Mouse (Mus musculus) limb, embryonic 14.5 days (tissue): ENCODE results near the gene Dclk3. TPM values are rescaled to one million over a fixed set of nuclear protein-coding genes. Genes with fewer than 3 reads are reported as not detected.

Experiments
- ATAC-seq: fragments of 200-750 bp; cut with Nextera tagmentation; 2 replicates; pipeline ENCODE4 v1.8.0; 2017; ENCODE audit warnings: low read depth, moderate number of reproducible peaks, moderate TSS enrichment; ENCODE audit not compliant: low FRiP score
- DNase-seq: peaks from one replicate; pipeline ENCODE4 v3.0.0-alpha.2; 2015; ENCODE audit warnings: low spot score
- H3K27ac ChIP-seq: fragments of 300-500 bp; sonication (generic); replicated peaks from 2 replicates; pipeline ENCODE4 v1.5.1; 2014; ENCODE audit warnings: low read depth, mild to moderate bottlenecking, low read length, moderate library complexity, mixed read lengths
- H3K27me3 ChIP-seq: fragments of 300-500 bp; sonication (generic); 2 replicates; pipeline ENCODE4 v1.6.1; 2014; ENCODE audit warnings: low read length, mixed read lengths; ENCODE audit not compliant: control insufficient read depth, insufficient read depth
- H3K36me3 ChIP-seq: fragments of 300-500 bp; sonication (generic); 2 replicates; pipeline ENCODE4 v1.6.1; 2014; ENCODE audit warnings: mild to moderate bottlenecking, low read length, moderate library complexity, mixed read lengths; ENCODE audit not compliant: control insufficient read depth, insufficient read depth
- H3K4me1 ChIP-seq: fragments of 300-500 bp; sonication (generic); 2 replicates; pipeline ENCODE4 v1.6.1; 2014; ENCODE audit warnings: antibody characterized with exemption, low read length, mixed read lengths; ENCODE audit not compliant: control insufficient read depth, insufficient read depth
- H3K4me2 ChIP-seq: fragments of 300-500 bp; sonication (generic); replicated peaks from 2 replicates; pipeline ENCODE4 v1.6.1; 2014; ENCODE audit warnings: low read depth, mild to moderate bottlenecking, low read length, moderate library complexity; ENCODE audit not compliant: severe bottlenecking
- H3K4me3 ChIP-seq: fragments of 300-500 bp; sonication (generic); replicated peaks from 2 replicates; pipeline ENCODE4 v1.5.1; 2014; ENCODE audit warnings: low read length
- H3K9ac ChIP-seq: fragments of 300-500 bp; sonication (generic); 2 replicates; pipeline ENCODE4 v1.6.1; 2014; ENCODE audit warnings: mild to moderate bottlenecking, low read depth, low read length, moderate library complexity; ENCODE audit not compliant: severe bottlenecking
- H3K9me3 ChIP-seq: fragments of 300-500 bp; sonication (generic); 2 replicates; pipeline ENCODE4 v1.6.1; 2016; ENCODE audit warnings: low read length; ENCODE audit not compliant: control insufficient read depth
- POLR2A ChIP-seq: fragments of 200-500 bp; IDR thresholded peaks from 2 replicates; pipeline ENCODE4 v1.8.0; 2012; ENCODE audit warnings: inconsistent platforms, mild to moderate bottlenecking, moderate library complexity, borderline replicate concordance; ENCODE audit not compliant: insufficient read depth, insufficient read length; ENCODE audit errors: extremely low read depth
- WGBS: fragments of 180-500 bp; shearing (Covaris S2); extraction: QIAGEN DNeasy Blood & Tissue Kit; methylation state at CpG from one replicate; pipeline ENCODE4 v1.1.7; 2014; 5-methylcytosine and 5-hydroxymethylcytosine counted together
- polyA plus RNA-seq, 2 experiments: library from polyadenylated mRNA; depleted of rRNA in 1 of 2; stranded (reverse) in 1 of 2; unstranded in 1 of 2; fragments of >200 nt; fragmentation: Nextera tagmentation in 1 of 2; extraction: Ambion mirVana in 1 of 2; gene quantifications; 2 replicates each; pipeline versions ENCODE4 v1.2.1 to v1.2.3; 2012 to 2014

The Dclk3 gene
- polyA plus RNA-seq, 2 experiments, result 0.41 to 0.74 TPM

GRCm38 (mm10) chr9:111398059-111398458, 40.8 kb upstream of the Dclk3 start:
- Histone ChIP-seq H3K9ac (no peak overlapping the region), H3K36me3 (no peaks in the 10 kb centered on the region), H3K4me3 (no peak overlapping the region), H3K27me3 (no peaks in the 10 kb centered on the region), H3K9me3 (no peaks in the 10 kb centered on the region), H3K4me2 (no peak overlapping the region), H3K27ac (no peak overlapping the region), H3K4me1 (no peaks in the 10 kb centered on the region)
- no peak for ATAC-seq
- DNase-seq, result no peak
- 63% methylated on average over 2 of the region's 2 CpGs for WGBS
- TF ChIP-seq POLR2A, result no peak

DNA sequence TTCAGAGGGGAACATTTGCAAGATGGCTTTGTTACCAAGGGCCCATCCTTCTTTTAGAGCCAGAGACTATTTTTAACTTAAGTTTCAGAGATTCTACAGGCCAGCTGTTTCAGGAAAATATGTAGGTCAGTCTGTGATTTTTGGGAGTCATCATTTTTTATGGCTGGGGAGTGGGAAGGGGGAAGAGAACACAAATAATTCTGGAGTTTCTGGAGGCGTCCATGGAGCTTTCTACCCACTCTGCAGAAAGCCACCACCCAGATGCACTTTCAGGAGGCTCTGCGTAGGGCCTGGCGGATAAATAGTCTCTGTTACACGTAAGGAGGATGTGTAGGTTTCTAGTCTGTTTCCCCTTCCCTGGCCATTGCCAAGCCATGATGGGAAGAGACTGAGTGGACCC, 38.8 kb upstream of the Dclk3 start:
- H3K4me1 ChIP-seq, result no peaks in the 10 kb centered on the region
- H3K9me3 ChIP-seq, result no peaks in the 10 kb centered on the region
- WGBS, result 83% methylated on average over 4 of the region's 4 CpGs
- TF ChIP-seq POLR2A, result no peak
- H3K27me3 ChIP-seq, result no peaks in the 10 kb centered on the region
- ATAC-seq, result no peak
- no peak for DNase-seq
- H3K27ac ChIP-seq, result no peak overlapping the region
- no peak overlapping the region for H3K9ac ChIP-seq
- H3K36me3 ChIP-seq, result no peaks in the 10 kb centered on the region
- H3K4me3 ChIP-seq, result no peak overlapping the region
- no peak overlapping the region for H3K4me2 ChIP-seq

DNA sequence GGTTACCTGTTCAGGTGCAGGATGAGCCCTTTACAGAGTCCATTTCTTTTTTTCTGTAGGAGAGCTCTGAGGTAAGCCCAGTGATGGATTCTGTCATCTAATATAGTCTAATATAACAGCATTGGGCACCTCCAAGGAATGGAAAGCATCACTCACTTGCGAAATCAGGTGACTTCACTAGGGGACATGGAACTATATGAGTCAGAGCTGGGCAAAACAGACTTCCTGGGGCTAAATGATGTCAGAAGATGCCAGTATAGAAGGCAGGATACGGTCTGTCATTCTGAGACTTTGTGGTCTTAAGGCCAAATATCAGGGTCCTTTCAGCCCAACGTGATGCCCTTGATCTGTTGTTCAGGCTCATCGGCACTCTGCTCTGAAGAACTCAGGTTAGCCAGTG, 35.7 kb upstream of the Dclk3 start:
- no peak for ATAC-seq

DNA sequence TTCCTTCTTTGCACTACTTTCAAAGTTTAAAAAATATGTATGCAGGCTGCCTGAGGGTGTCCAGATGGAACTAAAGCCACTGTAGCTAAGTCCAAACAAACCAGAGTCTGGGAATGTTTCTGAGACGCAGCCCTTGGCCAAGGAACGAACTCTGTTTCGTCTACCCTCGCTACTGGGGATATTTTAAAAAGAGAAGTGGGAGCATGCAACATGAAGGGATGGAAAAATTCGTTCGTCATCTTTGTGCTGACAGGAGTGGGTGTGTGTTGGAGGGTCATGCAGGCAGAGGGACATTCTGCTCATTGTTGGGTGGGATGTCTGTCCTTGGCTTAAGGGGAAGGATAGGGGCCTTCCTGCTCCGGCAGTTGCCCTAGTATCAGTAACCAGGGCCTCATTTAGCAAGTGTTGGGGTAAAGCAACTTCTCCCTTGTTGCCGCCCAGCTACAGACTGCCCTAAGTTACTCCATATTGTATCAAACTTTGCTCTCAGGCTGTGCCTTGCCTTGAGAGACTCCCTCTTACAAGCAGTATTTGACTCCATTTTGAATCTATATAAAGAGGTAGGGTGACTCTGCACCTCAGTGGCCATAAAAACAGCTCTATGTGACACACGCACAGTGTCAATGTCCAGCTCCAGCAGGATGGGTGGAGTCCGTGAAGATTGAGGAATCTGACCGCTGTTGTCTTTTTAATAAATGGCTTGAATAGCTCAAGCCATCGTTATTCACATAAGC, 34.4 kb upstream of the Dclk3 start:
- no peaks in the 10 kb centered on the region for H3K9me3 ChIP-seq
- ATAC-seq (no peak), DNase-seq (no peak)
- no peak overlapping the region for H3K4me3 ChIP-seq
- H3K4me1 ChIP-seq, result no peaks in the 10 kb centered on the region
- WGBS, result 89% methylated on average over 12 of the region's 12 CpGs
- no peaks in the 10 kb centered on the region for H3K36me3 ChIP-seq
- no peak overlapping the region for H3K9ac ChIP-seq
- no peak overlapping the region for H3K27ac ChIP-seq
- H3K27me3 ChIP-seq, result no peaks in the 10 kb centered on the region
- H3K4me2 ChIP-seq, result no peak overlapping the region
- TF ChIP-seq POLR2A, result no peak

More for the DNA sequence above, 35.7 kb upstream of the Dclk3 start:
- no peak overlapping the region for H3K4me3 ChIP-seq
- WGBS, result 93% methylated on average over 4 of the region's 4 CpGs
- no peaks in the 10 kb centered on the region for H3K9me3 ChIP-seq
- H3K4me2 ChIP-seq, result no peak overlapping the region
- DNase-seq, result no peak
- no peak overlapping the region for H3K27ac ChIP-seq
- H3K9ac ChIP-seq, result no peak overlapping the region
- no peaks in the 10 kb centered on the region for H3K36me3 ChIP-seq
- H3K27me3 ChIP-seq, result no peaks in the 10 kb centered on the region
- TF ChIP-seq POLR2A, result no peak
- H3K4me1 ChIP-seq, result no peaks in the 10 kb centered on the region

DNA sequence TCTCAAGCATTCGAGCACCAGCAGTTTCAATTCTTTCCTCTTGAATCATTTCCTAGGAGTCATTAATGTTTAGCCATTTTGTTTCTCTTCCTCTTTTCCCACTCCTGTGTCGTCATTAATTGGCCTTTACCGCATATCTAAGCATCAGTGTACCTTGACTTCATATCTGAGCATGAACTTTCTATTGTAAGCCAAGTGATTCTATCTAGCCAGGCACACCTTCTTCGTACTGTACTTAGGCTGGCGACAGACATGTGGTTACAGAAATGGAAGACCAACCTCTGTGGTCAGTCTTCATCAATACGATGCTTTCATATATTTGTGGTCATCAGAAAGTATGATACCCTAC, 33.8 kb upstream of the Dclk3 start:
- no peaks in the 10 kb centered on the region for H3K27me3 ChIP-seq
- H3K4me3 ChIP-seq, result no peak overlapping the region
- no peak for TF ChIP-seq POLR2A
- no peak overlapping the region for H3K4me2 ChIP-seq
- H3K27ac ChIP-seq, result no peak overlapping the region
- no peaks in the 10 kb centered on the region for H3K4me1 ChIP-seq
- no peak for DNase-seq
- no peaks in the 10 kb centered on the region for H3K36me3 ChIP-seq
- no peak for ATAC-seq
- no peak overlapping the region for H3K9ac ChIP-seq
- WGBS, result 89% methylated on average over 6 of the region's 6 CpGs
- H3K9me3 ChIP-seq, result no peaks in the 10 kb centered on the region
